Mouse (Mus musculus): Measurements from ENCODE around the gene Zfp871. TPM values are rescaled to one million over a fixed set of nuclear protein-coding genes. Genes with fewer than 3 reads are reported as not detected.
A peak's percentile ranks its signal among the peaks of the same experiment; 100 is the strongest.

Zfp871 gene
- total RNA-seq (2012; rRNA removed) = 9.8 and 11.3 TPM in 2 replicates
- total RNA-seq (2014; rRNA removed) = 9.0 and 9.3 TPM in 2 replicates
- polyA plus RNA-seq (2012; ENCODE audit: insufficient read length, low read depth) = 10.6 and 13.4 TPM in 2 replicates

GRCm38 (mm10) chr17:32788094-32788559 lies at the start of gene Zfp871:
TSS of gene Zfp871 (minus strand) at chr17:32788287.
- peak within 1 kb of the TSS; percentile 80 to 100 (median 98) for H3K4me3 ChIP-seq (replicated peaks in 1 of 3; ENCODE audit: low read depth in 2 of 3, low read length in 2 of 3, poor library complexity in 1 of 3)
- H3K27me3 ChIP-seq (replicated peaks) = no peaks in the 10 kb centered on the region
- peak within 1 kb of the TSS; percentile 94 for H3K9ac ChIP-seq (ENCODE audit: insufficient read depth, low read depth)
- peak within 1 kb of the TSS; percentile 99 for H3K4me2 ChIP-seq (ENCODE audit: insufficient read depth, low read depth, poor library complexity, severe bottlenecking)
- DNase-seq (ENCODE audit: extremely low read depth) = peak; percentile 94
- peaks cover 7 to 16% of the 10 kb centered on the region in 2 experiments; a peak in 3 of 4 replicates for H3K4me1 ChIP-seq (ENCODE audit: control insufficient read depth in 1 of 2, insufficient read depth in 2 of 2)
- peak; percentile 96 for TF ChIP-seq MAX (IDR thresholded peaks at IDR 0.05; ENCODE audit: low read length)
- TF ChIP-seq HCFC1 (IDR thresholded peaks at IDR 0.05; ENCODE audit: low read depth, low read length) = peak; percentile 81
- TF ChIP-seq KAT2A (IDR thresholded peaks at IDR 0.05; ENCODE audit: insufficient replicate concordance, low read length) = peak; percentile 57; the same call in 1 of the 2 replicates
- TF ChIP-seq USF2 (conservative IDR thresholded peaks at IDR 0.05; ENCODE audit: low read depth, low read length) = peak; percentile 91
- TF ChIP-seq ZNF384 (IDR thresholded peaks at IDR 0.05; ENCODE audit: low read depth, low read length) = no peak
- TF ChIP-seq USF1 (IDR thresholded peaks at IDR 0.05; ENCODE audit: low read depth, low read length) = peak; percentile 94
- TF ChIP-seq MAZ (IDR thresholded peaks at IDR 0.05; ENCODE audit: low read depth, low read length) = no peak
- no peak for TF ChIP-seq ZKSCAN1 (IDR thresholded peaks at IDR 0.05; ENCODE audit: borderline replicate concordance, low read depth, low read length)
- no peak for TF ChIP-seq JUN (IDR thresholded peaks at IDR 0.05; ENCODE audit: insufficient read depth, low read depth, low read length)
- TF ChIP-seq E2F4 (IDR thresholded peaks at IDR 0.05; ENCODE audit: insufficient replicate concordance, low read depth, low read length) = peak; percentile 99
- TF ChIP-seq MYC (IDR thresholded peaks at IDR 0.05; ENCODE audit: low read depth, low read length) = peak; percentile 59; the same call in 1 of the 2 replicates
- peak; percentile 85 for TF ChIP-seq ZMIZ1 (IDR thresholded peaks at IDR 0.05; ENCODE audit: low read depth, low read length)
- peak; percentile 85 for TF ChIP-seq SIN3A (IDR thresholded peaks at IDR 0.05; ENCODE audit: low read length)
- TF ChIP-seq ELF1 (IDR thresholded peaks at IDR 0.05; ENCODE audit: low read depth, low read length) = peak; percentile 80
- TF ChIP-seq POLR2A (IDR thresholded peaks at IDR 0.05; ENCODE audit: low read depth, low read length) = peak; percentile 90
- no peak for TF ChIP-seq JUND (conservative IDR thresholded peaks at IDR 0.05; ENCODE audit: low read depth, low read length)
- TF ChIP-seq UBTF (IDR thresholded peaks at IDR 0.05; ENCODE audit: low read depth, low read length) = no peak
- 0 out of 2 replicates have a peak, but pooled peaks have one; percentile 58 for TF ChIP-seq RCOR1 (conservative IDR thresholded peaks at IDR 0.05; ENCODE audit: low read depth, low read length)
- no peak for TF ChIP-seq PAX5 (IDR thresholded peaks at IDR 0.05; ENCODE audit: low read length)
- TF ChIP-seq RAD21 (IDR thresholded peaks at IDR 0.05; ENCODE audit: low read depth, low read length) = no peak
- TF ChIP-seq CHD1 (IDR thresholded peaks at IDR 0.05; ENCODE audit: low read depth, low read length) = no peak
- TF ChIP-seq CTCF (conservative IDR thresholded peaks at IDR 0.05 in 1 of 2, IDR thresholded peaks at IDR 0.05 in 1 of 2; ENCODE audit: low read depth in 2 of 2, low read length in 2 of 2) = no peak; a peak in 1 of 4 replicates
- TF ChIP-seq TBP (conservative IDR thresholded peaks at IDR 0.05; ENCODE audit: low read depth, low read length) = peak; percentile 90
- peak; percentile 57; the same call in 1 of the 2 replicates for TF ChIP-seq POLR2AphosphoS2 (IDR thresholded peaks at IDR 0.05; ENCODE audit: low read depth, low read length)
- peak; percentile 70 for TF ChIP-seq TCF12 (IDR thresholded peaks at IDR 0.05; ENCODE audit: low read depth, low read length)
- peak; percentile 38; the same call in 1 of the 2 replicates for TF ChIP-seq MXI1 (IDR thresholded peaks at IDR 0.05; ENCODE audit: low read depth, low read length)
- TF ChIP-seq MEF2A (IDR thresholded peaks at IDR 0.05; ENCODE audit: borderline replicate concordance, low read depth, low read length) = peak; percentile 61; the same call in 1 of the 2 replicates
- TF ChIP-seq ZC3H11A (IDR thresholded peaks at IDR 0.05; ENCODE audit: low read depth, low read length) = no peak
- TF ChIP-seq CHD2 (IDR thresholded peaks at IDR 0.05; ENCODE audit: low read length) = peak; percentile 87
- no peak for TF ChIP-seq SMC3 (IDR thresholded peaks at IDR 0.05; ENCODE audit: low read depth, low read length)
- no peak for TF ChIP-seq NRF1 (IDR thresholded peaks at IDR 0.05; ENCODE audit: low read depth, low read length)
- TF ChIP-seq EP300 (IDR thresholded peaks at IDR 0.05; ENCODE audit: low read length) = 0 out of 2 replicates have a peak, but pooled peaks have one; percentile 28
- TF ChIP-seq IRF4 (IDR thresholded peaks at IDR 0.05; ENCODE audit: low read depth, low read length) = no peak
- TF ChIP-seq GABPA (IDR thresholded peaks at IDR 0.05; ENCODE audit: insufficient replicate concordance, low read depth, low read length) = no peak
- TF ChIP-seq MAFK (IDR thresholded peaks at IDR 0.05; ENCODE audit: insufficient replicate concordance, low read length) = no peak
- TF ChIP-seq NELFE (IDR thresholded peaks at IDR 0.05; ENCODE audit: low read depth, low read length) = peak; percentile 88
- TF ChIP-seq ETS1 (conservative IDR thresholded peaks at IDR 0.05; ENCODE audit: low read depth, low read length) = no peak
- TF ChIP-seq BHLHE40 (IDR thresholded peaks at IDR 0.05; ENCODE audit: low read depth, low read length) = peak; percentile 96
- dilution Hi-C loops (cut with MboI; ENCODE audit: extremely low pct_ligation_motif_present, extremely low pct_unique_long_range_greater_than_20kb, low sequenced_read_pairs) = no loop called here
- in situ Hi-C loops (cut with MboI; ENCODE audit: low pct_ligation_motif_present, low pct_unique_long_range_greater_than_20kb, low sequenced_read_pairs) = no loop called here
- H3K9me3 ChIP-seq (replicated peaks; ENCODE audit: low read length) = no peaks in the 10 kb centered on the region
- peaks cover 24 to 30% of the 10 kb centered on the region in 2 experiments for H3K36me3 ChIP-seq (replicated peaks in 1 of 2; ENCODE audit: control insufficient read depth in 1 of 2, insufficient read depth in 1 of 2, low read length in 1 of 2)
- H3K79me2 ChIP-seq (replicated peaks; ENCODE audit: control insufficient read depth, extremely low read depth, insufficient read depth, poor library complexity, severe bottlenecking) = peaks cover 42% of the 10 kb centered on the region
- peak within 1 kb of the TSS; percentile 83 for H3K27ac ChIP-seq (ENCODE audit: insufficient read depth, low read depth)

Measured in CH12.LX (cell line).